In the genomic region with DNA sequence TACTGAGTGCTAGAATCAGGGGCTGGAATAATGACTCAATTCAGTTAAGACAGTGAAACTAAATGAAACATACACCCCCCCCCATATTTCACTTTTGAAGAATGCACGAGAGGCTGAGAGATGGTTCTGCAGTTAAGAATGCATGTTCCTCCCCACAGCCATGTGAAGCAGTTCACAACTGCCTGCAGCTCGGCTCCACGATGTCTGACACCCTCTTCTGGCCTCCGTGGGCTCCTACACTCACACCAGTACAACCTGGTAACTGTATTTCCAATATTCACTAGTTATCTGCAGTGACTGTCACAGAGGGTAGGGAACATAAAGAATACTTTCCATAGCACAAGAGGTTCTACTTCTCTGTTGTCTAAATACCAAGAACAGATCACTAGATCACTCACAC, we compare ENCODE assay signal across 18 mouse cellular contexts. TPM values are rescaled to one million over a fixed set of nuclear protein-coding genes. Genes with fewer than 3 reads are reported as not detected.
A peak's percentile ranks its signal among the peaks of the same experiment; 100 is the strongest.
DNase-seq lines count a peak whose midpoint lies in the region; ATAC-seq and TF ChIP-seq lines count a peak whose summit lies in the region.
"Had no signal": no experiment of that assay in that cellular context is flagged by ENCODE, and none has a peak within 500 bp of the region (broad histone marks: within the 10 kb centered on the region; RNA-seq: fewer than 3 reads in every experiment).

No protein-coding gene starts in this region.

- WGBS in intestine, postnatal 0 days: 65% methylated on average over 4 of the region's 4 CpGs
- WGBS in intestine, embryonic 15.5 days: 69% methylated on average over 4 of the region's 4 CpGs
- 81% methylated on average over 4 of the region's 4 CpGs for WGBS in midbrain, postnatal 0 days
- 77% methylated on average over 4 of the region's 4 CpGs for WGBS in midbrain, embryonic 11.5 days

- ATAC-seq in intestine, postnatal 0 days: no peak
- no peak for ATAC-seq in intestine, embryonic 15.5 days
- no peak for ATAC-seq in midbrain, postnatal 0 days (ENCODE audit: low FRiP score)
- no peak for ATAC-seq in midbrain, embryonic 11.5 days (ENCODE audit: low FRiP score)
- ATAC-seq in inflammation-experienced regulatory T-cells, adult 6 months: no peak
- ATAC-seq: activated CD4-positive, CD25-positive, alpha-beta regulatory T cell, adult 4 months; hindbrain, embryonic 16.5 days had no signal

- no peaks in the 10 kb centered on the region for H3K4me1 ChIP-seq in intestine, postnatal 0 days (replicated peaks; ENCODE audit: control insufficient read depth, insufficient read depth, low read length)
- H3K4me1 ChIP-seq in intestine, embryonic 15.5 days (replicated peaks): no peaks in the 10 kb centered on the region
- H3K4me1 ChIP-seq in midbrain, postnatal 0 days (ENCODE audit: insufficient read depth, low read length): no peaks in the 10 kb centered on the region
- H3K4me1 ChIP-seq in midbrain, embryonic 11.5 days (ENCODE audit: control insufficient read depth, insufficient read depth, low read length): no peaks in the 10 kb centered on the region
- H3K4me1 ChIP-seq: forebrain, embryonic 12.5 days; megakaryocyte, embryonic 14.5 days; neural tube, embryonic 13.5 days had no signal

- H3K36me3 ChIP-seq in intestine, postnatal 0 days (ENCODE audit: control insufficient read depth, insufficient read depth): peaks cover 6% of the 10 kb centered on the region; the same call in 1 of the 2 replicates
- H3K36me3 ChIP-seq in intestine, embryonic 15.5 days: no peaks in the 10 kb centered on the region
- no peaks in the 10 kb centered on the region for H3K36me3 ChIP-seq in midbrain, postnatal 0 days (ENCODE audit: insufficient read depth, low read length)
- no peaks in the 10 kb centered on the region for H3K36me3 ChIP-seq in midbrain, embryonic 11.5 days (ENCODE audit: control insufficient read depth, insufficient read depth, low read length)

- no peaks in the 10 kb centered on the region for H3K9me3 ChIP-seq in intestine, postnatal 0 days (ENCODE audit: control insufficient read depth)
- no peaks in the 10 kb centered on the region for H3K9me3 ChIP-seq in intestine, embryonic 15.5 days
- H3K9me3 ChIP-seq in midbrain, postnatal 0 days (ENCODE audit: low read length): no peaks in the 10 kb centered on the region
- no peaks in the 10 kb centered on the region for H3K9me3 ChIP-seq in midbrain, embryonic 11.5 days (ENCODE audit: control insufficient read depth, low read length)
- H3K9me3 ChIP-seq: forebrain, embryonic 12.5 days; heart, embryonic 12.5 days; megakaryocyte, embryonic 14.5 days; neural tube, embryonic 13.5 days had no signal

- no peak overlapping the region for H3K9ac ChIP-seq in intestine, postnatal 0 days (ENCODE audit: low read depth, low read length)
- no peak overlapping the region for H3K9ac ChIP-seq in intestine, embryonic 15.5 days
- H3K9ac ChIP-seq in midbrain, postnatal 0 days (replicated peaks; ENCODE audit: low read length, poor library complexity, severe bottlenecking): no peak overlapping the region
- H3K9ac ChIP-seq in midbrain, embryonic 11.5 days (ENCODE audit: low read length): no peak overlapping the region
- H3K9ac ChIP-seq: forebrain, embryonic 12.5 days; heart, embryonic 12.5 days; neural tube, embryonic 13.5 days had no signal

- peak; percentile 10 for DNase-seq in midbrain, postnatal 0 days (ENCODE audit: low spot score)
- no peak for DNase-seq in midbrain, embryonic 11.5 days (ENCODE audit: low spot score, missing footprints)
- DNase-seq in R1 (ENCODE audit: low read depth, low spot score): peak; percentile 13
- DNase-seq in left cerebral cortex, adult 8-10 months (ENCODE audit: low spot score in 2 of 2): no peak
- DNase-seq: adrenal gland, postnatal 14 days; cerebellum, adult 8-10 months; kidney, adult 8-10 months; left cerebral cortex, postnatal 4 days; right cerebral cortex, postnatal 25 days had no signal

- H3K27ac ChIP-seq in intestine, postnatal 0 days (ENCODE audit: low read depth, low read length): no peak overlapping the region
- H3K27ac ChIP-seq in intestine, embryonic 15.5 days: no peak overlapping the region
- no peak overlapping the region for H3K27ac ChIP-seq in midbrain, postnatal 0 days (ENCODE audit: low read depth, low read length)
- no peak overlapping the region for H3K27ac ChIP-seq in midbrain, embryonic 11.5 days (ENCODE audit: low read depth, low read length)
- H3K27ac ChIP-seq: forebrain, embryonic 12.5 days; neural tube, embryonic 13.5 days had no signal

- no peak overlapping the region for H3K4me3 ChIP-seq in intestine, postnatal 0 days (ENCODE audit: low read depth, low read length)
- H3K4me3 ChIP-seq in intestine, embryonic 15.5 days (replicated peaks): no peak overlapping the region
- no peak overlapping the region for H3K4me3 ChIP-seq in midbrain, postnatal 0 days (ENCODE audit: low read depth, low read length)
- no peak overlapping the region for H3K4me3 ChIP-seq in midbrain, embryonic 11.5 days (ENCODE audit: low read depth, low read length)
- H3K4me3 ChIP-seq: forebrain, embryonic 12.5 days; heart, embryonic 12.5 days; megakaryocyte, embryonic 14.5 days; neural tube, embryonic 13.5 days had no signal

- no peak overlapping the region for H3K4me2 ChIP-seq in intestine, postnatal 0 days (replicated peaks; ENCODE audit: low read depth)
- no peak overlapping the region for H3K4me2 ChIP-seq in intestine, embryonic 15.5 days (replicated peaks)
- no peak overlapping the region for H3K4me2 ChIP-seq in midbrain, postnatal 0 days (ENCODE audit: low read depth, low read length, poor library complexity, severe bottlenecking)
- H3K4me2 ChIP-seq in midbrain, embryonic 11.5 days: no peak overlapping the region
- H3K4me2 ChIP-seq: forebrain, embryonic 12.5 days; heart, embryonic 12.5 days; neural tube, embryonic 13.5 days had no signal

- TF ChIP-seq CTCF in intestine, postnatal 0 days (IDR thresholded peaks at IDR 0.05; ENCODE audit: low read depth): peak; percentile 54
- TF ChIP-seq CTCF in midbrain, postnatal 0 days (IDR thresholded peaks at IDR 0.05): peak; percentile 42

- no peaks in the 10 kb centered on the region for H3K27me3 ChIP-seq in intestine, postnatal 0 days (replicated peaks; ENCODE audit: control insufficient read depth, insufficient read depth, low read length)
- no peaks in the 10 kb centered on the region for H3K27me3 ChIP-seq in intestine, embryonic 15.5 days (replicated peaks)
- no peaks in the 10 kb centered on the region for H3K27me3 ChIP-seq in midbrain, postnatal 0 days (ENCODE audit: insufficient read depth, low read length)
- no peaks in the 10 kb centered on the region for H3K27me3 ChIP-seq in midbrain, embryonic 11.5 days (ENCODE audit: control insufficient read depth, insufficient read depth, low read length)
- H3K27me3 ChIP-seq: forebrain, embryonic 12.5 days; heart, embryonic 12.5 days; megakaryocyte, embryonic 14.5 days; neural tube, embryonic 13.5 days had no signal

RNA-seq across cellular contexts. Expression of a gene that starts 59.2 kb away (rescaled TPM):
- 21.7 and 23.8 TPM in 2 replicates for polyA plus RNA-seq in intestine, postnatal 0 days (2015; fragmentation: Nextera tagmentation; extraction: Ambion mirVana)
- 42.5 and 44.3 TPM in 2 replicates for polyA plus RNA-seq in intestine, embryonic 15.5 days (2015; fragmentation: Nextera tagmentation; extraction: Ambion mirVana)
- 44.6 and 49.8 TPM in 2 replicates for total RNA-seq in midbrain, postnatal 0 days (2014; rRNA removed)
- polyA plus RNA-seq in midbrain, postnatal 0 days (2015; fragmentation: Nextera tagmentation; extraction: Ambion mirVana): 68.6 and 73.8 TPM in 2 replicates
- polyA plus RNA-seq in midbrain, embryonic 11.5 days (2014; fragmentation: Nextera tagmentation; extraction: Ambion mirVana): 81.5 and 82.2 TPM in 2 replicates
- 10 to 100 TPM; 30.0 to 36.8 (median 30.3) TPM for polyA plus RNA-seq in inflammation-experienced regulatory T-cells, adult 6 months (2017; shearing (Covaris generic))
- total RNA-seq in left cerebral cortex, adult 8-10 months (2022): 10 to 100 TPM; 30.6 to 38.0 (median 32.7) TPM

Comparison
In these comparisons a context has a peak if more than half of its experiments do, and no peak if none do; other contexts are left out.
1. DNase-seq: peak in midbrain, postnatal 0 days (single experiment) and R1 (single experiment); none in midbrain, embryonic 11.5 days (single experiment) and left cerebral cortex, adult 8-10 months (0 of 2).